Mouse (Mus musculus) stomach, embryonic 16.5 days (tissue): ENCODE data around the gene Mrpl24. TPM values are rescaled to one million over a fixed set of nuclear protein-coding genes. Genes with fewer than 3 reads are reported as not detected.
A peak's percentile ranks its signal among the peaks of the same experiment; 100 is the strongest.

ENCODE experiments used
- ATAC-seq: fragments of 200-750 bp; cut with Nextera tagmentation; 2 replicates; pipeline ENCODE4 v1.8.0; 2017; ENCODE audit warnings: moderate number of reproducible peaks, moderate TSS enrichment; ENCODE audit not compliant: insufficient read depth, low FRiP score
- H3K27ac ChIP-seq: fragments of 300-500 bp; sonication (generic); 2 replicates; pipeline ENCODE4 v1.5.1; 2014; ENCODE audit warnings: low read length
- H3K27me3 ChIP-seq: fragments of 300-500 bp; sonication (generic); 2 replicates; pipeline ENCODE4 v1.6.1; 2014; ENCODE audit warnings: low read length, control low read depth, mixed read lengths; ENCODE audit not compliant: control insufficient read depth, insufficient read depth
- H3K36me3 ChIP-seq: fragments of 300-500 bp; sonication (generic); 2 replicates; pipeline ENCODE4 v1.6.1; 2014; ENCODE audit warnings: low read length; ENCODE audit not compliant: control insufficient read depth, insufficient read depth
- H3K4me1 ChIP-seq: fragments of 300-500 bp; sonication (generic); 2 replicates; pipeline ENCODE4 v1.6.1; 2014; ENCODE audit warnings: low read length, control low read depth, mixed read lengths; ENCODE audit not compliant: control insufficient read depth, insufficient read depth
- H3K4me2 ChIP-seq: fragments of 300-500 bp; sonication (generic); 2 replicates; pipeline ENCODE4 v1.6.1; 2014; ENCODE audit warnings: low read depth, low read length, mixed read lengths
- H3K4me3 ChIP-seq: fragments of 300-500 bp; sonication (generic); replicated peaks from 2 replicates; pipeline ENCODE4 v1.5.1; 2014; ENCODE audit warnings: mild to moderate bottlenecking, low read length
- H3K9ac ChIP-seq: fragments of 300-500 bp; sonication (generic); 2 replicates; pipeline ENCODE4 v1.6.1; 2014; ENCODE audit warnings: low read length
- H3K9me3 ChIP-seq: fragments of 300-500 bp; sonication (generic); replicated peaks from 2 replicates; pipeline ENCODE4 v1.6.1; 2016; ENCODE audit warnings: low read length, control low read depth; ENCODE audit not compliant: control insufficient read depth
- WGBS: fragments of 180-500 bp; shearing (Covaris S2); extraction: QIAGEN DNeasy Blood & Tissue Kit; methylation state at CpG from one replicate; pipeline ENCODE4 v1.1.7; 2014; 5-methylcytosine and 5-hydroxymethylcytosine counted together
- polyA plus RNA-seq: library from polyadenylated mRNA; unstranded; fragments of >200 nt; fragmentation: Nextera tagmentation; extraction: Ambion mirVana; gene quantifications from 2 replicates; pipeline ENCODE4 v1.2.1, GENCODE M21; 2015

Mrpl24 gene
- polyA plus RNA-seq, 1 experiment from 2014 or later, result 77.2 TPM

- peak; percentile 35; the same call in 1 of the 2 replicates for ATAC-seq
- peaks cover 43% of the 10 kb centered on the region for H3K4me1 ChIP-seq
- H3K27ac ChIP-seq, result peak overlapping the region; percentile 95
- no peaks in the 10 kb centered on the region for H3K9me3 ChIP-seq
- H3K4me2 ChIP-seq, result peak overlapping the region; percentile 86
- no peaks in the 10 kb centered on the region for H3K27me3 ChIP-seq
- under 1% methylated on average over 27 of the region's 27 CpGs for WGBS
- H3K9ac ChIP-seq, result peak overlapping the region; percentile 99
- no peaks in the 10 kb centered on the region for H3K36me3 ChIP-seq
- peak overlapping the region; percentile 98 for H3K4me3 ChIP-seq
Measured at GRCm38 (mm10) chr3:87906981-87907857, 12.1 kb upstream of the Mrpl24 start.

GRCm38 (mm10) chr3:87907906-87908305, 11.4 kb upstream of the Mrpl24 start:
- Histone ChIP-seq H3K4me1 (peaks cover 43% of the 10 kb centered on the region), H3K9me3 (no peaks in the 10 kb centered on the region), H3K36me3 (peaks cover under 1% of the 10 kb centered on the region; the same call in 1 of the 2 replicates), H3K4me2 (peak overlapping the region; percentile 86), H3K9ac (peak overlapping the region; percentile 99), H3K27me3 (no peaks in the 10 kb centered on the region), H3K27ac (peak overlapping the region; percentile 95), H3K4me3 (peak overlapping the region; percentile 98)
- no peak for ATAC-seq
- WGBS, result 0% methylated on average over 1 of the region's 1 CpGs

GRCm38 (mm10) chr3:87909381-87909780, 9.9 kb upstream of the Mrpl24 start:
- peak overlapping the region; percentile 43; the same call in 1 of the 2 replicates for H3K4me3 ChIP-seq

GRCm38 (mm10) chr3:87909874-87910273, 9.4 kb upstream of the Mrpl24 start:
- H3K27ac ChIP-seq, result peak overlapping the region; percentile 95
- H3K36me3 ChIP-seq, result peaks cover 19% of the 10 kb centered on the region
- no peaks in the 10 kb centered on the region for H3K27me3 ChIP-seq
- 8% methylated on average over 4 of the region's 4 CpGs for WGBS
- peak overlapping the region; percentile 62 for H3K4me2 ChIP-seq
- no peak for ATAC-seq
- peaks cover 43% of the 10 kb centered on the region for H3K4me1 ChIP-seq
- peak overlapping the region; percentile 62 for H3K9ac ChIP-seq
- peak overlapping the region; percentile 43 for H3K4me3 ChIP-seq
- no peaks in the 10 kb centered on the region for H3K9me3 ChIP-seq

More at GRCm38 (mm10) chr3:87909381-87909780, 9.9 kb upstream of the Mrpl24 start:
- Histone ChIP-seq H3K4me2 (peak overlapping the region; percentile 62), H3K9ac (peak overlapping the region; percentile 62), H3K27ac (peak overlapping the region; percentile 95), H3K36me3 (peaks cover 15% of the 10 kb centered on the region), H3K4me1 (peaks cover 43% of the 10 kb centered on the region), H3K9me3 (no peaks in the 10 kb centered on the region), H3K27me3 (no peaks in the 10 kb centered on the region)
- WGBS, result 88% methylated on average over 2 of the region's 2 CpGs
- no peak for ATAC-seq

GRCm38 (mm10) chr3:87910573-87911141, 8.6 kb upstream of the Mrpl24 start:
- Histone ChIP-seq H3K4me1 (peaks cover 43% of the 10 kb centered on the region), H3K36me3 (peaks cover 22% of the 10 kb centered on the region), H3K27me3 (no peaks in the 10 kb centered on the region), H3K9me3 (no peaks in the 10 kb centered on the region), H3K9ac (peak overlapping the region; percentile 62), H3K4me3 (peak overlapping the region; percentile 43), H3K27ac (peak overlapping the region; percentile 95), H3K4me2 (peak overlapping the region; percentile 62)
- peak; percentile 37 for ATAC-seq
- 10% methylated on average over 12 of the region's 12 CpGs for WGBS

- Histone ChIP-seq H3K36me3 (peaks cover 31% of the 10 kb centered on the region), H3K27ac (no peak overlapping the region), H3K4me3 (no peak overlapping the region), H3K9ac (no peak overlapping the region), H3K4me1 (peaks cover 34% of the 10 kb centered on the region), H3K27me3 (no peaks in the 10 kb centered on the region), H3K9me3 (no peaks in the 10 kb centered on the region), H3K4me2 (no peak overlapping the region)
- ATAC-seq, result no peak
- 81% methylated on average over 7 of the region's 7 CpGs for WGBS
Measured at GRCm38 (mm10) chr3:87913491-87913890, 5.8 kb upstream of the Mrpl24 start.

GRCm38 (mm10) chr3:87913891-87914290, 5.4 kb upstream of the Mrpl24 start:
- no peak overlapping the region for H3K4me3 ChIP-seq
- no peak overlapping the region for H3K27ac ChIP-seq
- no peak overlapping the region for H3K4me2 ChIP-seq
- H3K36me3 ChIP-seq, result peaks cover 31% of the 10 kb centered on the region
- H3K9ac ChIP-seq, result no peak overlapping the region
- H3K4me1 ChIP-seq, result peaks cover 32% of the 10 kb centered on the region
- H3K9me3 ChIP-seq, result no peaks in the 10 kb centered on the region
- no peak for ATAC-seq
- no peaks in the 10 kb centered on the region for H3K27me3 ChIP-seq
- 89% methylated on average over 10 of the region's 10 CpGs for WGBS

- 79% methylated on average over 1 of the region's 1 CpGs for WGBS
- Histone ChIP-seq H3K4me2 (no peak overlapping the region), H3K4me3 (no peak overlapping the region), H3K4me1 (peaks cover 7% of the 10 kb centered on the region; the same call in 1 of the 2 replicates), H3K9me3 (no peaks in the 10 kb centered on the region), H3K9ac (no peak overlapping the region), H3K27ac (no peak overlapping the region), H3K36me3 (peaks cover 35% of the 10 kb centered on the region), H3K27me3 (no peaks in the 10 kb centered on the region)
- no peak for ATAC-seq
Measured at GRCm38 (mm10) chr3:87916990-87917389, 2.3 kb upstream of the Mrpl24 start.

- ATAC-seq, result no peak
- H3K36me3 ChIP-seq, result peaks cover 35% of the 10 kb centered on the region
- no peak overlapping the region for H3K9ac ChIP-seq
- no peak overlapping the region for H3K27ac ChIP-seq
- H3K4me1 ChIP-seq, result peaks cover 4% of the 10 kb centered on the region; the same call in 1 of the 2 replicates
- 94% methylated on average over 1 of the region's 1 CpGs for WGBS
- no peak overlapping the region for H3K4me2 ChIP-seq
- no peak overlapping the region for H3K4me3 ChIP-seq
- H3K27me3 ChIP-seq, result no peaks in the 10 kb centered on the region
- no peaks in the 10 kb centered on the region for H3K9me3 ChIP-seq
Measured at GRCm38 (mm10) chr3:87918551-87918950, 755 bp upstream of the Mrpl24 start.
